Mouse (Mus musculus) spleen, postnatal 4 days (tissue): Measurements from ENCODE around the gene Dnaaf3.

Source experiments
- DNase-seq, 2 experiments: peaks; one replicate each; pipeline ENCODE4 v3.0.0; 2022; ENCODE audit warnings: low spot score in 2 of 2

The Dnaaf3 gene

GRCm38 (mm10) chr7:4522292-4522691, 10.0 kb downstream of the Dnaaf3 start:
- DNase-seq = no peak

- DNase-seq = no peak
Measured at GRCm38 (mm10) chr7:4521231-4522003, 10.8 kb downstream of the Dnaaf3 start.

GRCm38 (mm10) chr7:4518487-4518886, 13.8 kb downstream of the Dnaaf3 start:
- no peak for DNase-seq

- DNase-seq = no peak
Measured at GRCm38 (mm10) chr7:4516332-4517050, 15.8 kb downstream of the Dnaaf3 start, which contains the start of gene Tnnt1. Gene Tnnt1, minus strand, starts transcription at chr7:4516382.

GRCm38 (mm10) chr7:4515853-4516252, 16.4 kb downstream of the Dnaaf3 start:
- DNase-seq = no peak

GRCm38 (mm10) chr7:4513829-4514712, 18.2 kb downstream of the Dnaaf3 start:
- no peak for DNase-seq

- peak; percentile 41 to 82 for DNase-seq
Measured at GRCm38 (mm10) chr7:4513236-4513635, 19.0 kb downstream of the Dnaaf3 start.

- no peak for DNase-seq
Measured at GRCm38 (mm10) chr7:4511489-4512224, 20.6 kb downstream of the Dnaaf3 start.

- peak; percentile 76 to 90 for DNase-seq
Measured at GRCm38 (mm10) chr7:4509863-4510608, 22.2 kb downstream of the Dnaaf3 start.

- DNase-seq = no peak
Measured at GRCm38 (mm10) chr7:4508739-4509116, 23.5 kb downstream of the Dnaaf3 start.

GRCm38 (mm10) chr7:4508062-4508738, 24.1 kb downstream of the Dnaaf3 start:
- DNase-seq = no peak

GRCm38 (mm10) chr7:4507220-4507619, 25.0 kb downstream of the Dnaaf3 start:
- DNase-seq = no peak

- no peak for DNase-seq
Measured at GRCm38 (mm10) chr7:4504646-4505435, 27.4 kb downstream of the Dnaaf3 start.

GRCm38 (mm10) chr7:4503858-4504257, 28.4 kb downstream of the Dnaaf3 start:
- no peak for DNase-seq

- DNase-seq = no peak
Measured at GRCm38 (mm10) chr7:4503100-4503499, 29.2 kb downstream of the Dnaaf3 start.

GRCm38 (mm10) chr7:4502421-4503090, 29.7 kb downstream of the Dnaaf3 start:
- DNase-seq = no peak

GRCm38 (mm10) chr7:4501558-4502397, 30.5 kb downstream of the Dnaaf3 start, which contains the start of gene Ppp1r12c:
Gene Ppp1r12c, minus strand, starts transcription at chr7:4501680.
- DNase-seq = peak; percentile 95 to 97
